Mouse (Mus musculus) macrophage (primary cell): Measurements from ENCODE around the gene Trim42. TPM values are rescaled to one million over a fixed set of nuclear protein-coding genes. Genes with fewer than 3 reads are reported as not detected.

Source experiments
- H3K27ac ChIP-seq: fragments of 350-480 bp; formaldehyde crosslinking; 2 replicates; pipeline ENCODE4 v1.9.0; 2021
- H3K36me3 ChIP-seq: fragments of 350-480 bp; formaldehyde crosslinking; 2 replicates; pipeline ENCODE4 v1.9.0; 2021; ENCODE audit errors: inconsistent target
- H3K4me3 ChIP-seq: fragments of 350-480 bp; formaldehyde crosslinking; 2 replicates; pipeline ENCODE4 v1.9.0; 2021; ENCODE audit errors: inconsistent target
- H3K79me2 ChIP-seq: fragments of 350-480 bp; formaldehyde crosslinking; 2 replicates; pipeline ENCODE4 v1.9.0; 2021; ENCODE audit errors: inconsistent target
- WGBS: methylation state at CpG from one replicate; pipeline ENCODE4 v1.1.7; 2026; ENCODE audit warnings: inconsistent platforms; ENCODE audit not compliant: missing documents; 5-methylcytosine and 5-hydroxymethylcytosine counted together
- polyA plus RNA-seq: library from polyadenylated mRNA; stranded (reverse); fragments of 250-400 nt; gene quantifications from 3 replicates; pipeline ENCODE4 v1.2.4, GENCODE M21; 2018; ENCODE audit warnings: inconsistent platforms
- total RNA-seq, 78 experiments: library from RNA; depleted of rRNA; stranded (reverse); fragments of 250-400 nt; gene quantifications; 1 replicate in 9 of 78; 2 replicates in 24 of 78; 3 replicates in 43 of 78; 4 replicates in 2 of 78; pipeline ENCODE4 v1.2.4; 2018; ENCODE audit warnings: inconsistent platforms in 56 of 78

Trim42 gene
- not detected for total RNA-seq (2018; cell fraction: chromatin; rRNA removed)
- total RNA-seq (2018; cell fraction: cytosol; rRNA removed), result not detected
- not detected for total RNA-seq (2018; cell fraction: nucleus; rRNA removed)
- polyA plus RNA-seq, result not detected in 3 replicates

- Histone ChIP-seq H3K36me3 (no peaks in the 10 kb centered on the region), H3K27ac (no peak within 1 kb of the TSS), H3K4me3 (no peak within 1 kb of the TSS), H3K79me2 (no peaks in the 10 kb centered on the region)
- 87% methylated on average over 7 of the region's 7 CpGs for WGBS
These were observed at the start of gene Trim42 for GRCm38 (mm10) chr9:97369591-97369990. Trim42 (minus strand) TSS chr9:97369958.

DNA sequence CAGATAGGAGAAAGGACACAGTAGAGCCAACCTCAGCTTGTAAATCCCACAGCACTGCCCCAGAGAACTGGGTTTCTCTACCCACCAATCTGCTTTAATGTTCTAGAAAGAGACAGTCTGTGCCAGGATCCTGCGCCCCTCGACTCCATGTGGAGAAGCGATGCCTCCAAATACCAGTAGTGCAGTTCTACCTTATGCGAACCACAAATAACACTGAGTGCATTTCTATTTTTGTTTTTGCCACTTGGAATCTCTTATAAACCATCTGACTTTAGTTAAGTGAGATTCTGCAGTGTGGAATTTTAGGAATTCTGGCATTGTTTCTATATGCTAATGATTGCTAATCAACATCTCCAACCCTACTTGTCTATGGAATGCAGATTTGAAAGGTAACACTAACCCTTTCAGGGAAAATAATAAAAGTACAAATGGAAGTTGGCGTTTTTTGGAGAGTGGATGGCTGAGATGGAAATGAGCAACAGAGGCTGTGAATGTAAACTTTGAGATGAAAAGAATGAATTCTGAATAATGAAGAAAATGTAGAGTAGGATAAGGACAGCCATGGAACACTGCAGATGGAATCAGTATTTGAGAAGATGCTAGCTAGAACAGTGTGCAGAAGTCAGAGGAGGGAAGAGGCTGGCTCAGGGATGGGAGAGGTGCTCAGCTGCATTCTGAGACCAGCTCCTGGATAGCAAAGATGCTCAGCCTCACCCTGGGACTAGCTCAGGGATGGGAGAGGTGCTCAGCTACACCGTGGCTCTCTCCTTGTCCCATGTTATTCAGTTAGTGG, 45.3 kb upstream of the Trim42 start:
- no peaks in the 10 kb centered on the region for H3K36me3 ChIP-seq
- no peak overlapping the region for H3K27ac ChIP-seq
- 81% methylated on average over 6 of the region's 6 CpGs for WGBS
- no peak overlapping the region for H3K4me3 ChIP-seq
- no peaks in the 10 kb centered on the region for H3K79me2 ChIP-seq

GRCm38 (mm10) chr9:97408142-97408541, 38.4 kb upstream of the Trim42 start:
- 100% methylated on average over 2 of the region's 2 CpGs for WGBS
- no peaks in the 10 kb centered on the region for H3K36me3 ChIP-seq
- H3K27ac ChIP-seq, result no peak overlapping the region
- no peaks in the 10 kb centered on the region for H3K79me2 ChIP-seq
- no peak overlapping the region for H3K4me3 ChIP-seq

GRCm38 (mm10) chr9:97356441-97356840, 13.3 kb downstream of the Trim42 start:
- Histone ChIP-seq H3K27ac (no peak overlapping the region), H3K36me3 (no peaks in the 10 kb centered on the region), H3K4me3 (no peak overlapping the region), H3K79me2 (no peaks in the 10 kb centered on the region)
- 78% methylated on average over 6 of the region's 6 CpGs for WGBS

GRCm38 (mm10) chr9:97344767-97345297, 24.9 kb downstream of the Trim42 start:
- H3K79me2 ChIP-seq, result no peaks in the 10 kb centered on the region
- 83% methylated on average over 12 of the region's 12 CpGs for WGBS
- H3K36me3 ChIP-seq, result no peaks in the 10 kb centered on the region
- H3K4me3 ChIP-seq, result no peak overlapping the region
- H3K27ac ChIP-seq, result no peak overlapping the region

- Histone ChIP-seq H3K27ac (no peak overlapping the region), H3K79me2 (no peaks in the 10 kb centered on the region), H3K36me3 (no peaks in the 10 kb centered on the region), H3K4me3 (no peak overlapping the region)
- 66% methylated on average over 5 of the region's 5 CpGs for WGBS
These were observed 28.0 kb downstream of the Trim42 start for GRCm38 (mm10) chr9:97341772-97342171.

- Histone ChIP-seq H3K36me3 (no peaks in the 10 kb centered on the region), H3K4me3 (no peak overlapping the region), H3K27ac (no peak overlapping the region), H3K79me2 (no peaks in the 10 kb centered on the region)
- WGBS, result 65% methylated on average over 3 of the region's 3 CpGs
These were observed 46.9 kb downstream of the Trim42 start for GRCm38 (mm10) chr9:97322846-97323245.

DNA sequence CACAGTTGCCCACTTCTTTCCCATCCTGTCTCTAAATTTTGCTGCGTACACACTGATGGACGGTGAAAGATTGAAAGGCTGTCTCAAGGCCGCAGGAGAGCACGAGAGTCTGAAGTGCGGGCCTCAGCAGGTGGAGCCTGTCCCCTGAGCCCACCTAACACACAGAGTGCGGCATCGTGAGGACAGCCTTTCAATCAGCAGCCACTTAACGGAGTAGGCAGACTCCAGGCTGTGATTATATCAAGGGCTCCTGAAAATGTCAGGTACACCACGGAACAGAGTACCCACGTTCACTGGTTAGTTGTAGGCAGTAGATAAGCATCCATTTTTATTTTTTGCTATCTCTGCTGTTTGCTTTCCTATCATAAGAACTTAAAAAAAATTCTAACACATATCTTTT, 47.6 kb downstream of the Trim42 start:
- no peaks in the 10 kb centered on the region for H3K79me2 ChIP-seq
- no peaks in the 10 kb centered on the region for H3K36me3 ChIP-seq
- 86% methylated on average over 10 of the region's 10 CpGs for WGBS
- no peak overlapping the region for H3K27ac ChIP-seq
- H3K4me3 ChIP-seq, result no peak overlapping the region

GRCm38 (mm10) chr9:97315421-97316055, 54.2 kb downstream of the Trim42 start:
- Histone ChIP-seq H3K27ac (no peak overlapping the region), H3K4me3 (no peak overlapping the region), H3K36me3 (no peaks in the 10 kb centered on the region), H3K79me2 (no peaks in the 10 kb centered on the region)
- WGBS, result 65% methylated on average over 10 of the region's 10 CpGs

GRCm38 (mm10) chr9:97311614-97312013, 58.1 kb downstream of the Trim42 start:
- no peaks in the 10 kb centered on the region for H3K36me3 ChIP-seq
- WGBS, result 87% methylated on average over 7 of the region's 7 CpGs
- H3K79me2 ChIP-seq, result no peaks in the 10 kb centered on the region
- no peak overlapping the region for H3K4me3 ChIP-seq
- no peak overlapping the region for H3K27ac ChIP-seq

DNA sequence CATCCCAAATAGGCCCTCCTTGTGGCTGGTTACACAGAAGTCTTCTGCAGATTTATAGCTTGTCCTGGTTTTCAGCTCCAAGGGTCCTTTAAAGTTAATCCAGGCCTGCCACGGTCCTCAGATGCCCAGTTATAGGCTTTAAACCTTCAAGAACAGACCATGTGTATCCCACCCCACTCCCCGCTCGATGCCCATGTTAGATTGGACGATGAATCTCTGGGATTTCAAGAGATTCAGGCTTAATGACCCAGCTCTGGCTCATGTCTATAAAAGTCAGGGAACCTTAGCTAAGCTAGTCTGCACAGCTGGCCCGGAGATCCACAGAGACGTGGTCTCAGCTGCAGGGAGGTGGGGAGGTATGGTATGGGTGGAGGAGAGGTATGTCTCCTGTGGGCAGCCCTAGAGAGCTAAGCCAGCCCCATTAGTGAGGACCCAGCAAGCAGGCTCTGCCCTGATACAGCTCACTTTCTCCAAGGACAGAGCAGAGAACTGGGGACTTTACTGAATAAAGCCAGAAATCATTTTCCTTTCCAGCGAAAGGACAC, 60.2 kb downstream of the Trim42 start:
- 89% methylated on average over 7 of the region's 7 CpGs for WGBS
- H3K4me3 ChIP-seq, result no peak overlapping the region

GRCm38 (mm10) chr9:97307705-97308485, 61.9 kb downstream of the Trim42 start:
- no peak overlapping the region for H3K27ac ChIP-seq
- H3K36me3 ChIP-seq, result no peaks in the 10 kb centered on the region
- no peaks in the 10 kb centered on the region for H3K79me2 ChIP-seq
- 18% methylated on average over 6 of the region's 6 CpGs for WGBS
- no peak overlapping the region for H3K4me3 ChIP-seq

More for the DNA sequence above, 60.2 kb downstream of the Trim42 start:
- Histone ChIP-seq H3K79me2 (no peaks in the 10 kb centered on the region), H3K27ac (no peak overlapping the region), H3K36me3 (no peaks in the 10 kb centered on the region)
